Mouse (Mus musculus): Measurements from ENCODE around the gene Pate2.

The Pate2 gene

DNA sequence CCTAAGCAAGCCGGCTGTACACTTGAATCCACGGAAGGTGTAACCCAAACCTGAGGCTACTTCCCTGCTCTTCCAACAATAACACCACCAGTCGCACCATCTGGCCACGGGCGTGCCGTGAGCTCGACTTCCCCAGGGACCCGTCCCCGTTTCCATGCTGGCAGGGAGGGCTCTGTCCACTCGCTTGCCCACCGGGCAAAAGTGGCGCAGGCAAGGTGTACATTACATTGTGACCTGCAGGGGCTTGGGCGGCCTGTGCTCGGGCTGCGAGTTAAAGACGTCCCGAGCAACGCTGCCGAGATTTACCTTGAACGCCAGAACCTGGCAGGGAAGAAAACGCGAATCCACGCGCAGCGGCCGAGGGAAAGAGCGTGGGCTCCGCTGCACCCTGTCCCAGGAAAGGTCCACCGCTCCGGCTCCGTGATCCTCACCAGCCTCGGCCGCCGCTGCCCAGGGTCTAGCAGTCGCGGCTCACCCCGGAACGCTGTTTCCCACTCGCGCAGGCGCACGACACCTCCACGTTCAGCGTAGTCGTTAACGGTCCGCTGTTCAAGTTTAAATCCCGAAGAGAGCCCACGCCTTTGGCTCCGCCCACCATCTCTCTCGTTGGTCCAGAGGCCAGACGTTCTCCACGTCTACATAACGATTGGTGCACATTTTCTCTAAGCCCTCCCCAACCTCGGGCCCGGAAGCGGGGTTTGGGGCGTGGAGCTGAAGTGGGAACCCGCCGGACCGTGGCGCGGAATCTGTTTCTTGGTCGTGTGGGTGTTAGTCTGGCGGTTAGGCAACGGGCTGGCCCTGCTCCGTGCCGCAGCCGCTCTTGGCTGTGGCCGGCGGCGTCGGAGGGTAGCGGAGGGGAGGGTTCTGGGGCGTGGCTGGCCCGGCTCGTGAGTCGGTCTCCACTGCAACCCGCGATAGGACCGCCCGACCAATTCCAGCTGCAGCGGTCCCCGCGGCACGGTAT is at the start of gene Pate2, which contains the start of gene Hyls1:
Pate2 (plus strand) TSS at position 714 of the 964 bp plus-strand sequence.
Hyls1 (minus strand) TSS at position 828 of the 964 bp plus-strand sequence.
- peak; percentile 100 for DNase-seq

DNA sequence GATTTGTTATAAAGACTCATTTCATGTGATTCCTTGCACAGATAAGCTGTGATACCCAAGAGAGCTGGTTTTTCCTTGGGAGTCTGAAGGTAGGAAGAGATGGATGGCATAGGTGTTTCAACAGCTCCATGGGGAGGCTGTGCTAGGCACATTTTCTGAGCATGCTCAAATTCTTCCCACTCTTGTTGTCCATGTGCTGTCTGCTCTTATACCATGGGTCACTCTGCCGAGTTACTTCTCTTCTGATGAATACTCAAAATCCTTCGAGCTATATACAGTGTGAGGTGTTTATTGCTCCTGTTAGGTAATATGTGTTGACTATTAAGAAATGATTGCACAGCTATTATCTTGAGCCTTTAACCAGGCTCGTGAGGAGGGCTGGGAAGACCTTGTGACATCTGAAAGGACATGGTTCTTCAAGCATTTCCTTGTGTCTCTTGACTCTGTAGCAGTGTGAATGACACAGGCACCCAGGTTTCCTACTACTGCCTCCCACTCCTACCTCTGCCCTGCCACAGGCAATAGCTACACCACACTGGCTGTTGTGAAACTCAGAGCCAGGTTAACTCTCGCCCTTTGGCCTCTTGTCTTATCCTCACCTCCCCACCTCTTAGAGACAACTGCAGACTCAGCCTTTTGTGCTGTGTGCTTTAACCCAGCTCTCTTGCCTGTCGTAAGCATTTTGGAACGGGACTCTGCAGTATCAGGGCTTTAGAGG is 49.3 kb upstream of the Pate2 start:
- DNase-seq = peak; percentile 58

DNA sequence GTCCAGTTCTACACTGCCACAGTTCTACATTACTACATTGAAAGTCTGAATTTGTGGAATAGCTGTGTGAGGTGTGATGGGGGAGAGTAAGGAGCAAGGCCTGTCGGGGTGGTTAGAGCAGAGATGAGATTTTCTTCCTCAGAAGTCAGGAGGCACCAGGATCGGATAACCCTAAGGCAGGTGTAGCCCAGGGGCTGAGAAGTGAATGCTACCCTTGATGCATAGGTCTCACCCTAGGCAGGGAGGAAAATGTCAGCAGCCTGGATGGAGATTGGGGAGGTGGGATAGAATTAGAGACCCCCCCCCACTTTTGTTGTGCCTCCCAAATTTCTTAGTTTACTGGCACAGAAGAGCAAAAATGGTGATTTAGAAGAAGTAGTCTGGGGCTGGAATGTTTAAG is 47.8 kb upstream of the Pate2 start:
- DNase-seq = peak; percentile 68

DNA sequence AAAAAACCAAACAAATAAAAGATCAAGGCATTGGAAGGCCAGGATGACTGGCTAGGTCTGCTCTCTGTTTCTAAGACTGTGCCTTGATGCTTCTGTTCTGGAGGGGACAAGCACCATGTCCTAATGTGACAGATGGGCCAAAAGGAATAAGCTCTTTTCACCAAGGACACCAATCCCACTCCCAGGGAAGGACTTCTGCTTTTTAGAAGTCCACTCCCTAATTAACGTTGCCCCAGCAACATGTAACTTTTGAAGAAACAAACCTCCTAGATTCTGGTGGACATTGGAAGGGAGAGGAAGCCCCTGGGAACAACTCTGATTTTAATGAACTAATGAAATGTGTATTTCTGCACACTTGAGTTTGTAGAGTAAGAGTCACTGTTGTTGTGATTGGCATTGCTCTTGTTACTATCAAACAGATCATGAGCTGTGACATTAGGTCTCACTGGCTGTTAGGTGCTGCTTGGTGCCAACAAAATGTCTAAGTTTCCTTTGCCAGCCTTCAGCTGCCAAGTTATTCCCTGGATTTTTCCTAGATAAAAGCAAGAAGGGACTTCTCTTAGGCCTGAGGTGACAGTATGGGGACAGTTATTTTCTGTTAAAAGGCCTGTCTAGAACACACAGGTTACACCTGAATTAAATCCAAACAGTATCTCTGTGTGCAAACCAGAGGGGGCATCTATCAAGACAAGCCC is 47.1 kb upstream of the Pate2 start:
- DNase-seq = peak; percentile 76

DNA sequence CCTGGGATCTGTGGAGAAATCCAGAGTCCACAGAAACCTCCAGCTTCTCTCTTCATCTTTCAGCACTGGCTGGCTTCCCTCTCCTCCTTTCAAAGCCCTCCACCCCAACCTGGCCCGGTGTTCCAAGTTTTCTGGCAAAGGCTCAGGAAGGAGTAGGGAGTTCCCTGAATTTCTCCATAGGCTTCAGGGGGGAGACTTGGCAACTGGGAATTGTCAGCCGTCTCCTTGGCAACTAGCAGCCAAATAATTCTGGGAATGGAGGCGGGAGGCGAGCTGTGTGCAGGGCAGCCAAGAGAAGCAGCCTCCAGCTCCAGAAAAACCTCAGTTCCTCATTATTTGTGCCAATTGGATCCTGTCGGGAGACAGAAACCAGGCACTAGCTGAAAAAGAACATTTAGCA is 46.5 kb upstream of the Pate2 start:
- peak; percentile 97 for DNase-seq

DNA sequence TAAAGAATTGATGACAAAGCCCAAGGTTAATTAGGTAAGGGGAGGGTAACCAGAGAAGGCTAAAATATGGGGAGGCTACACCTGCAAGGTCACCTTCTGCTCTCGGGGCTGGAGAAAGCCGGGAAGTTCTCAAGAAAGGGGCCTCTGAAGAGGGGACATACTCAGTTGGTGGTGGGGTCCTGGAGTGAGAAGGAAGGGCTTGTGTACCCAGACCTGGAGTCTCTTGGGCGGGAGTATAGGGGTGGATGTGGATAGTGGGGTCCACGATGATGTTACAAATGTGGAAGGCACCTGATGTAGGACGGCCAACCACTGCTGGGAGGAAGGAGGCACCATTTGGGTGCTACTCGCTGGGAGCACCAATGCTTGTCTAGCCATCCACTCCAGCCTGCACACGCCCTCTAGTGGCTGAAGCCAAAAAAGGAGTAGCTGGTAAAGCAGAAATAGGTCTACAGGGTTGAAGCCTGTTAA is 46.1 kb upstream of the Pate2 start:
- DNase-seq = peak; percentile 96

DNA sequence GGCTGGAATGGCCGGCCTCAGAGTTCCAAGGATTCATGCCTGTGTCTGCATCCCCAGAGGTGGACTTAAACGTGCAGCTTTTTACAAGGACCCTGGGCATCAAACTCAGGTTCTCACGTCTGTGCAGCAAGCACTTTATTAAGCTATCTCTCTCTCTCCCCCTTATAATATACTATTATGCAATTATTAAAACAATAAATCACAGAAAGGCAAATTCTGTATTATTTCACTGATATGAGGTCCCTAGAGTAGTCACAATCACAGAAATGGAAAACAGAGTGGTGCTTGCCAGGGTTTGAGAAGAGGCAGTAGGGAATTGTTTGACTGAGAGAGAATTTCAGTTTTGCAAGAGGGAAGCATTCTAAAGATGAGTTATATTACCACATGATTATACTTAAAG is 40.9 kb upstream of the Pate2 start:
- no peak for DNase-seq

DNA sequence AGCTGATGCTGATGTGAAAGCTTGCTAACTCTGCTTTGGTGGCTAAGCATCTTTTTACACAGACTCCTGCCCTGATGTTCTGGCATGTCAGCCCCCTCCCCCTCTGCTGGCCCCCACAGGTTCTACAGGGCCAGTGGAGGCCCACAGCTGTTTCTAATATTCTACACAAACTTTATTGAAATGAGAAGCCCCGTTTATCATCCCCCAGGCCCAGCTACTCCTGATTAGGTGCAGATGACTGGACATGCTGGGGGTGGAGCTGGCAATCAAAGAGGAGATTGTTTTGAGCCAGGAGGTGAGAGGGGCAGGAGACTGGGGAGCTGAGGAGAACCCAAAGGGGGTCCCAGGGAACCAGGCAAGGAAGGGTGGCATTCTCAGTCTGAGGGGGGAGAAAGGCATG is 40.3 kb upstream of the Pate2 start:
- no peak for DNase-seq

DNA sequence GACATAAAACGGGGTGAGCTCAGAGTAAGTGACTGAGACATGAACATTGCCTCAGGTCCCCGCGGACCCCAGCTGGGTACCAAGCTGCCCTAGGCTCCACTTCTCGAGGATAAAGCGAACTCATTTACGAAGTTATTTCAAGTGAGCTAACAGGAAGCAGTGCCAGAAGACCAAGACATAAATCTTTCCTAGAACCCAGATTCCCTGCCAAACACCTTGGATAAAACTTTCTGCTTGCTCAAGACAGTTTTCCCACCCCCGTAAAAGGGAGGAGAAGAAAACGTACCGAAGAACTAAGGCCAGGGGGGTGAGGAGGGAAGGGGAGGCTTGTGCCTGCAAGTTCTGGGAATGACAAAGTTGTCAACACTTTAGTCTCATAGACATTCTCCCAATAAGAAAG is 36.8 kb upstream of the Pate2 start:
- no peak for DNase-seq

DNA sequence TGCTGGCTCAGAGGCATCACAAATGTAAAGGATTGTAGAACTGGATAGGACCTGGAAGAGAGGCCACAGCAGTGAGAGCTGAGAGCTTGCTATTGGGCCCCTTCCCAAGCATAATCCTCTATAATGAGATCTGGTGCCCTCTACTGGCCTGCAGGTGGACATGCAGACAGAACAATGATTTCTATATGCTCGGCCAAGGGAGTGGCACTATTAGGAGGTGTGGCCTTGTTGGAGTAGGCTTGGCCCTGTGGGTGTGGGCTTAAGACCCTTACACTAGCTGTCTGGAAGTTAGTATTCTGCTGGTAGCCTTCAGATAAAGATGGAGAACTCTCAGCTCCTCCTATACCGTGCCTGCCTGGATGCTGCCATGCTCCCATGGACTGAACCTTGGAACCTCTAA is 35.0 kb upstream of the Pate2 start:
- DNase-seq = no peak

DNA sequence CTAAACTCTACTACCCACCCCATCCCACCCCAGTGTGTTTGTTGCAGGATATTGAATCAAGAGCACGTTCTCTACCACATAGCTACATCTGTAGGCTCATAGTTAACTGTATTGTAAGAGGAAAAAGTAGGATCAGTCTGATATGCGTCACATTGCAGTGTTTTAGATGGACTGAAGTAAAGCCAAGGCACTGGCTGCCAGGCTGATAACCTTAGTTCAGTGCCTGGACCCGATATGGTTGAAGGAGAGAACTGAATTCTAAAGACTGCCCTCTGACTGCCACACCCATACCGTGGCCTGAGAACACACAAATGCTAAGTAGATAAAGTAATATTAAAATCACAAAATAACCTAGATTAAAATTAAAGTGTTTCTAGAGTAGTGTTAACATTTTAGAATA is 34.2 kb upstream of the Pate2 start:
- DNase-seq = peak; percentile 55

DNA sequence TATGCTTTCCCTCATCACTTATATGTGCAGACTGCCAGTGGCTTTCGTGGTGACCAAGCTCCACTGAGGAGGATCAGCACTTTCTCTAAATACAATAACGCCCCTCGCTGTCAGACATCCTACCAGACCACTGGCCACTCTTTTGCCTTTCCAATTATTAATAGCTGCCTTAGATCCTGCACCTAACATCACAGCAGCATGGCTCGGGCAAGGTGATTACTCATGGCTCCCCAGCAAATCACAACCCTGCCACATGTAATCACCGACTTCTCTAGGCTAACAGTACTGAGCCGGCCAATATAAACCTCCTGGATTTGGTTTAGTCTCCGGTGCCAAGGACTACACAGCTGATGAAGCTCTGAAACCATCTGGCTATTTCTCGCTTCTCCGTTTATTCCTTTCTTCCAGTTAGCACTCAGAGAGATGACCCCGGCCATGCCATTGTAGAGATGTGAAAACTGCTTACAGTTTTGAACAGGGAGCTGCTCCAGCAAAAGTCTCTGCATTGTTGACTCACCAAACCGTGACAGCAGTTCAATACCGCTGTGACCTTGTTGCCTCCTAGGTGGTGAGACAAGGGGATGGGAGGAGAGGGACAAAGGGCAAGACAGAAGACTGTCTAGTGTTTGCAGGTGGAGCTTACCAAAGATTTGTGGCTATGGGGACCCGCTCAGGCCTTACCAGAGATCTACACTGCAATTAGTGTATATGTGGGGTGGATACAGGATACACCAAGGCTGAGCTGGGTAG is 30.9 kb upstream of the Pate2 start:
- peak; percentile 90 for DNase-seq

DNA sequence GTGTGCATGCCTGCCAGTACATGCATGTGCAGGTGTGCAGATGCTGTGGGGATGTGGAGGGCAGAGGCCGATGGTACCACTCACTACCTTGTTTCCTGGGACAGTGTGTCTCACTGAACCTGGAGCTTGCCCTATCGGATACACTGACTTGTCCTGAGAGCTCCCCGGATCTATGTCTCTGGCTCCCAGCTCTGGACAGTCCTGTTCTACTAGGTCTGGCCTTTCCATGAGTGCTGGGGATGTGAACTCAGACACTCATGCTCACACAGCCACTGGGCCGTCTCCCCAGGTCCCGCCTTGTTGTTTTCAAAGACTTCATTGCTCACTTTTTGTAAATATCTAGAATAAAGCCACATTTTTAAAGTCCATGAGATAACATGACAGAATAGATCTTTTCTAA is 29.1 kb upstream of the Pate2 start:
- DNase-seq = peak; percentile 43

DNA sequence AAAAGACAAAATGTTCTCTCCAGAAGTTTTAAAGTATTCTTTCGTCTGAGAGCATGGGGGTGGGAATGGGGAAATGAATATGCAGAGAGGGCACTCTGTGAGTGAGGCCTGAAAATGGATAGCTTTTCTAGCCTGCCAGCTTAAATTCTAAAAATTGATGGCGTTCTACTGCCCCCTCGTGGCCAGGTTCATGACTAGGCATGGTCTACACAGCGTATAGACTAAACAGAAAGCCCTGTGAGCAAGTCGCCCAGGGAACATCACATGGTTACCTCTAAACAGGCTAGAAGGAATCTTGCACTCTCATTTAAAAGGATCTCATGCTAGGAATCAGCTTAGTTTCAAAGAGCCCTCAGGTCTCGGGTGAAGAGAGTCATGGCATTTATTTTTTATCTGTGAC is 28.6 kb upstream of the Pate2 start:
- peak; percentile 85 for DNase-seq

DNA sequence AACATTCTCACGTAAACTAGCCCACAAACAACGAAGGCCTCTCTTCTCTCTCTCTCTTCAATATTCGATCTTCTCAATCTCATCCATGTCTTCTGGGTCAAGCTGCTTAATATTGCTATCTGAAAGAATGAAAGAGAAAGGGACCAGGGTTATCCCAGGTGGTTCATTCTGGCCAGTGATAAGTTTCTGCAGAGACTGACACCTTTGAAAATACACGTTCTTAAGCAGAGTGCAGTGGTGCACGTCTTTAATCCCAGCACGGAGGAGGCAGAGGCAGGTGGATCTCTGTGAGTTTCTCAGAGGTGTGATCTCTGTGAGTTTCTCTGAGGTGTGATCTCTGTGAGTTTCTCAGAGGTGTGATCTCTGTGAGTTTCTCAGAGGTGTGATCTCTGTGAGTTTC is 28.1 kb upstream of the Pate2 start:
- DNase-seq = peak; percentile 67

DNA sequence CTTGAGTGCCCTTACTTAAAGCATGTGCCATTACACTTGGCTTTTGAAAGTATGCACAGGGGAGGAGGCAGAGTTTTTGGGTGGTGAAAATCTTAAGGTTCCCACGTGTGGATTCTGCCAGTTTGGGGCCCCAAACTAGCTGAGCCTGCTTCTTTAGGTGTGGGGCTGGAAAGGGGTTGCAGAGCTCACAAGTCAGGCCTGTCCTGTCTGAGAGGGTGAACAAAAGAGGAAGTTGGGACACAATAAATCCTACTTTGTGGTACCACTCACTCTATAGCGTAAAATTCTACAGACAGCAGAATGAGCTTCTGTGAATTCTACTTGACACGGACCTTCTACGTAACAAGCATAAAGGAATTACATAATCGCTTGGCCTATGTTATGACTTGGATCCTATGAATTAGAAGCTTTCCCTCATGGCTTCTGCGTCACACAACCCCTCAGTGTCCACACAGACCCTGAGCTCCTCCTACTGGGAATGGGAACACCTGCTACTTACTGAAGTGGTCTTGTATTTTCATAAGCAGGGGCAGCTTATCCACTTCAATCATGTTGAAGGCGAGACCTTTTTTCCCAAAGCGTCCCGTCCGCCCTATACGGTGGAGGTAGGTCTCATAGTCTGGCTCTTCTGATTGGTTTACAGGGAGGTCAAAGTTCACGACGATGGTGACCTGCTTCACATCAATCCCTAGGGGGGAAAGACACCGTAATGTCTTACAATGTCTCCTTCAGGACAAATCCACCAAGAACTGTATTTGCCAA is 26.8 kb upstream of the Pate2 start:
- DNase-seq = peak; percentile 86

DNA sequence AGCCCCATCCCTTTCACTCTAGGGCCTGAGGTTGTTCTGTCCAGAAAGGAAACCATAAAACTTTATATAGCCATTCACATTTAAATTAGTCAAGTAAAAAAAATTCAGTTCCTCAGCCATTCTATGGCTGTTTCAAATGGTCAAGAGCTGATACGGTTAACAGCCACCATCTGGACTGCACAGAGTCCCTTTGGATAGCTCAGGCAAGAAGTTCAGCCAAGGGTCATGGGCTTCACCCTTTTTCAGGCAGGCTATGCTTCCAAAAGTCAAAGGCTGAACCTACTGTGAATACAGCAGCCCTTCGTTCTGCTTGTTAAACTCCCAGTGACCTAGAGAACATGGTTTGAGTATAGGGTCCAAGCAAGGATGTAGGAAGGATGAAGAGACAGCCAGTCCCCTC is 25.4 kb upstream of the Pate2 start:
- DNase-seq = peak; percentile 94

DNA sequence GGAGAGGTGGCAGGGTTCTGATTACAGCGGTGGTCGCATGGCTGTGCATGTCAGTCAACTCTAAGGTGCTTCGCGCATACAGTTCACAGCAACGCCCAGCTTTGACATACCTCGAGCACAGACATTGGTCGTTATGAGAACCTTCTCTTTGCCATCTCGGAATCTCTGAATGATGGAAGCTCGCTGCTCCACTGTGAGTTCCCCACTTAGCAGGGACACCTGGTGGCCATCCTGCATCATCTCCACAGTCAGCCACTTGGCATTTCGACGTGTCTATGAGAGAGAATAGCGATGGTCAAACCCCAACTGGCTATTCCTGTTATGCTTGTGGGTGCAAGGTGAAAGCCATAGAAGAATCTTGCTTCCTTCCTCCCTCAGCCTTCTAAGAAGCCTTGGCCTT is 24.4 kb upstream of the Pate2 start:
- peak; percentile 24 for DNase-seq

DNA sequence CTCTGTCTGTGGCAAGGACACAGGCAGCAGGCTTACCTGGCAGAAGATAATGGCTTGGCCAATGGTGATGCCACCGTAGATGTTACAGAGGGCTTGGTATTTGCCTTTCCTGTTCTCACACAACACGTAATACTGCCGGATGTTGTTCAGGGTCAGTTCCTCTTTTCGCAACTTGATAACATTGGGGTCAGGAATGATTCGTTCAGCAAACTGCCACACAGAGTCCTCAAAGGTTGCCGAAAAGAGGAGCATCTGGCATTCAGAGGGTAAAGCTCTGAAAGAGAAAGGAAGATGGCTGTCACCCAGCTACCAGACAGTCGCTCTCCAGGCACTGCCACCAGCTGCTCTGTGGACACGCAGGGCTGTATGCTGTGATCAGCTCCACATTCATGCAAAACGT is 23.3 kb upstream of the Pate2 start:
- DNase-seq = peak; percentile 89

DNA sequence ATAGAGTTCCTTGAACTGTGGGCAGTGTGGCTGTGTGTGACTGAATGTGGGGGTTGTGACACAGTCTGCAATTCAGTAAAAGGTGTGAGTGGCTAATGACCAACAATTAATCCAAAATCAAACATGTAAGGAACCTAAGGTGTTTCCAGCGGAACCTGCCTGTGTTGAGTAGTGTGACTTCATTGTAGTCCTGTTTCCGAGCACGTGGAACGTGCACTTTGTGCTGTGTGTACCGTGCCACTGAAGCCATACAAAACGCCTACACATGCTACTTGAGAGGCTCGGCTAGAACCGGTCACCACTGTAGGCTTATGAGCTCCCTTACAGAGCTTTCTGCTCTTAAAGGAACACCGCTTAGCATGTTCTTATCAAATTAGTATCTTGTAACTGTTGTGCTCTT is 21.6 kb upstream of the Pate2 start:
- DNase-seq = peak; percentile 55

DNA sequence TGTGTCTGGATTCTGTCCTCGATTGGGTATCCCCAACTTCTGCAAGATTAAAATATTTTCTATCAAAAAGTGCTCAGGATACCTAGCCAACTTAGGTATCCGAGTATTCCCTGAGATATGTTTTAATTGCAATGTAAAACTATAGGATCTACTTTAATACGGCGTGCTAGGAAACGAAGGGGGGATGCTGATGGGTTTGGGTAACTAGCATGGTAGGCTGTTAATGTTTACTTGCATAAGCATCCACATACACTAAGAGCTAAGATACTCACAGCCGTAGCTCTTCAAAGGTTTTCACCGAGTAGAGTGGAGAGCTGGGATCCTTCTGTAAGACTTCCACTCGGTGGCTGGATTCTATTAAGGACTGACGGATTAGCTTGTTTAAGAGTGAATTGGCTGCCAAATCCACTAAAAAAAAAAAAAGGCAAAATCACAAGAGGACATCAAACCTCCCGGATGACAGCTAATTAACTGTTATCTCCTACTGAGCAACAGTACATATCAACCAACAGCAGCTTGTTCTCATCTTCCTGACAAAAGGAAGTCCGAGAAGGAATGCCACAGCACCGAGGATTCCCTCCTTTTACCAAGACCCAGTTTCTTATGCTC is 13.5 kb upstream of the Pate2 start:
- peak; percentile 54 for DNase-seq

All from heart, adult 11 months (tissue).